Mouse (Mus musculus): ENCODE measurements around the gene Olfr173.

DNA sequence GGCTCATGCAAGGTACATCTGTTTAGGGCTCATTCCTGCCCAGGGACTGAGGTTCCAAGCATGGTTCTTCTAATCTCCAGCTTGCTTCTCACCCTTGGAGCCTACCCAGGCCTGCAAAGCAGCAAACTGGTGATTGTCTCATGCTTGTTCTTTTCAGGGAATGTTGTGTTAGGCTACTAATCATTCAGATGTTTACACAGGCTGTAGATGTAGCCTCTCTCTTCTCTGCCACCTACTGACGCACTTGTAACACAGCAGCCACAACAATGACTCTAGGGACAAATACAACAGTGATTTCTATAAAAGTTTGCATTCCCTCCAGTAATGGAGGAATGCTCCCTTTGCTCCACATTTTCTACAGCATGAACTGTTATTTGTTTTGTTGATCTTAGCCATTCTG, 48.8 kb downstream of the Olfr173 start:
- TF ChIP-seq POLR2A (IDR thresholded peaks at IDR 0.05; ENCODE audit: borderline replicate concordance, extremely low read depth, low read depth, low read length) = no peak
- 0 out of 2 replicates have a peak, but pooled peaks have one; percentile 6 for TF ChIP-seq CTCF (IDR thresholded peaks at IDR 0.05; ENCODE audit: insufficient read depth, low read length)

Data from lung, adult 2 months (tissue).